24 mouse cellular contexts compared by ENCODE assay signal in genomic region chr11:4271544-4271943, GRCm38 (mm10). TPM values are rescaled to one million over a fixed set of nuclear protein-coding genes. Genes with fewer than 3 reads are reported as not detected.
A peak's percentile ranks its signal among the peaks of the same experiment; 100 is the strongest.
DNase-seq lines count a peak whose midpoint lies in the region; ATAC-seq and TF ChIP-seq lines count a peak whose summit lies in the region.
"Had no signal": no experiment of that assay in that cellular context is flagged by ENCODE, and none has a peak within 500 bp of the region (broad histone marks: within the 10 kb centered on the region; RNA-seq: fewer than 3 reads in every experiment).

No protein-coding gene starts in this region.

- 53% methylated on average over 11 of the region's 11 CpGs for WGBS in forebrain, embryonic 10.5 days
- WGBS in forebrain, embryonic 14.5 days = 51% methylated on average over 11 of the region's 11 CpGs
- WGBS in midbrain, embryonic 10.5 days = 49% methylated on average over 11 of the region's 11 CpGs
- 52% methylated on average over 11 of the region's 11 CpGs for WGBS in midbrain, embryonic 15.5 days
- 76% methylated on average over 11 of the region's 11 CpGs for WGBS in stomach, postnatal 0 days

- peaks cover 63% of the 10 kb centered on the region for H3K27me3 ChIP-seq in forebrain, embryonic 10.5 days (ENCODE audit: poor library complexity, severe bottlenecking)
- H3K27me3 ChIP-seq in forebrain, embryonic 14.5 days (replicated peaks; ENCODE audit: control insufficient read depth, insufficient read depth, low read length) = peaks cover 22% of the 10 kb centered on the region
- peaks cover 59% of the 10 kb centered on the region for H3K27me3 ChIP-seq in midbrain, embryonic 10.5 days (ENCODE audit: low read depth, poor library complexity, severe bottlenecking)
- H3K27me3 ChIP-seq in midbrain, embryonic 15.5 days (replicated peaks) = peaks cover 22% of the 10 kb centered on the region
- no peaks in the 10 kb centered on the region; the same call in 1 of the 2 replicates for H3K27me3 ChIP-seq in stomach, postnatal 0 days (ENCODE audit: control insufficient read depth, insufficient read depth, low read length)

- H3K4me2 ChIP-seq in forebrain, embryonic 14.5 days (ENCODE audit: low read length) = no peak overlapping the region
- no peak overlapping the region for H3K4me2 ChIP-seq in midbrain, embryonic 15.5 days
- H3K4me2 ChIP-seq in stomach, postnatal 0 days (replicated peaks; ENCODE audit: low read depth) = peak overlapping the region; percentile 27; the same call in 1 of the 2 replicates
- H3K4me2 ChIP-seq: heart, embryonic 12.5 days; hindbrain, embryonic 13.5 days; liver, embryonic 13.5 days; midbrain, embryonic 13.5 days; neural tube, embryonic 13.5 days had no signal

- TF ChIP-seq EP300 in stomach, postnatal 0 days (optimal IDR thresholded peaks at IDR 0.05) = no peak

- H3K9ac ChIP-seq in forebrain, embryonic 14.5 days (ENCODE audit: low read length) = no peak overlapping the region
- H3K9ac ChIP-seq in midbrain, embryonic 15.5 days = no peak overlapping the region
- peak overlapping the region; percentile 45; the same call in 1 of the 2 replicates for H3K9ac ChIP-seq in stomach, postnatal 0 days (ENCODE audit: low read length)
- H3K9ac ChIP-seq: heart, embryonic 12.5 days; hindbrain, embryonic 13.5 days; liver, embryonic 13.5 days; midbrain, embryonic 13.5 days; neural tube, embryonic 13.5 days had no signal

- H3K36me3 ChIP-seq in forebrain, embryonic 10.5 days (replicated peaks) = no peaks in the 10 kb centered on the region
- H3K36me3 ChIP-seq in forebrain, embryonic 14.5 days (ENCODE audit: control insufficient read depth, insufficient read depth, low read length) = no peaks in the 10 kb centered on the region
- H3K36me3 ChIP-seq in midbrain, embryonic 10.5 days = no peaks in the 10 kb centered on the region
- no peaks in the 10 kb centered on the region for H3K36me3 ChIP-seq in midbrain, embryonic 15.5 days (replicated peaks)
- no peaks in the 10 kb centered on the region for H3K36me3 ChIP-seq in stomach, postnatal 0 days (ENCODE audit: control insufficient read depth, insufficient read depth, low read length)
- H3K36me3 ChIP-seq: heart, embryonic 12.5 days; hindbrain, embryonic 13.5 days; liver, embryonic 13.5 days; midbrain, embryonic 13.5 days; neural tube, embryonic 13.5 days had no signal

- H3K27ac ChIP-seq in forebrain, embryonic 10.5 days = 0 out of 2 replicates have a peak overlapping the region, but pooled peaks have one; percentile 63
- H3K27ac ChIP-seq in forebrain, embryonic 14.5 days (ENCODE audit: low read depth, low read length) = no peak overlapping the region
- H3K27ac ChIP-seq in midbrain, embryonic 10.5 days (replicated peaks) = peak overlapping the region; percentile 74; the same call in 1 of the 2 replicates
- H3K27ac ChIP-seq in midbrain, embryonic 15.5 days = no peak overlapping the region
- H3K27ac ChIP-seq in stomach, postnatal 0 days (replicated peaks) = peak overlapping the region; percentile 89
- H3K27ac ChIP-seq: hindbrain, embryonic 13.5 days; kidney, postnatal 0 days; liver, embryonic 13.5 days; midbrain, embryonic 13.5 days; neural tube, embryonic 13.5 days had no signal

- peaks cover 21% of the 10 kb centered on the region for H3K4me1 ChIP-seq in forebrain, embryonic 10.5 days
- H3K4me1 ChIP-seq in forebrain, embryonic 14.5 days (ENCODE audit: control insufficient read depth, insufficient read depth, low read length) = no peaks in the 10 kb centered on the region
- peaks cover 20% of the 10 kb centered on the region for H3K4me1 ChIP-seq in midbrain, embryonic 10.5 days
- H3K4me1 ChIP-seq in midbrain, embryonic 15.5 days = peaks cover 12% of the 10 kb centered on the region; the same call in 1 of the 2 replicates
- peaks cover 3% of the 10 kb centered on the region; the same call in 1 of the 2 replicates for H3K4me1 ChIP-seq in stomach, postnatal 0 days (replicated peaks; ENCODE audit: control insufficient read depth, insufficient read depth)

- H3K4me3 ChIP-seq in forebrain, embryonic 10.5 days = no peak overlapping the region
- H3K4me3 ChIP-seq in forebrain, embryonic 14.5 days (ENCODE audit: low read depth, low read length) = no peak overlapping the region
- H3K4me3 ChIP-seq in midbrain, embryonic 10.5 days = no peak overlapping the region
- no peak overlapping the region for H3K4me3 ChIP-seq in midbrain, embryonic 15.5 days
- H3K4me3 ChIP-seq in stomach, postnatal 0 days (ENCODE audit: low read depth, low read length) = no peak overlapping the region
- H3K4me3 ChIP-seq: heart, embryonic 12.5 days; hindbrain, embryonic 13.5 days; liver, embryonic 13.5 days; midbrain, embryonic 13.5 days; neural tube, embryonic 13.5 days had no signal

- no peak for TF ChIP-seq CTCF in stomach, postnatal 0 days (IDR thresholded peaks at IDR 0.05; ENCODE audit: low read depth)

- DNase-seq in forebrain, embryonic 10.5 days (ENCODE audit: extremely low spot score, low spot score) = no peak
- no peak for DNase-seq in forebrain, embryonic 14.5 days (ENCODE audit: low spot score)
- no peak for DNase-seq in midbrain, embryonic 10.5 days (ENCODE audit: low spot score)
- DNase-seq in ZHBTc4 (ENCODE audit: low read depth, low spot score) = peak; percentile 63
- DNase-seq in stomach, postnatal 0 days (ENCODE audit: low spot score) = no peak
- DNase-seq in liver = no peak
- DNase-seq: adrenal gland, postnatal 25 days; cerebellum, adult 11 months; kidney, adult 18-20 months; left cerebral cortex, postnatal 4 days; liver, embryonic 13.5 days; lung, adult 2 months; thymus, adult 2 months had no signal

- ATAC-seq in forebrain, embryonic 14.5 days = no peak
- no peak for ATAC-seq in midbrain, embryonic 15.5 days (replicated peaks)
- ATAC-seq in stomach, postnatal 0 days (ENCODE audit: low FRiP score, low TSS enrichment) = no peak
- no peak for ATAC-seq in cerebellum, adult (ENCODE audit: insufficient number of reproducible peaks, low FRiP score, low TSS enrichment)
- ATAC-seq: CD4-positive, CD25-positive, alpha-beta regulatory T cell, adult 4 months; forebrain, embryonic 16.5 days; inflammation-experienced regulatory T-cells, adult 6 months; midbrain, embryonic 13.5 days had no signal

- H3K9me3 ChIP-seq in forebrain, embryonic 10.5 days = no peaks in the 10 kb centered on the region
- H3K9me3 ChIP-seq in forebrain, embryonic 14.5 days (replicated peaks; ENCODE audit: control insufficient read depth, low read length) = no peaks in the 10 kb centered on the region
- no peaks in the 10 kb centered on the region for H3K9me3 ChIP-seq in midbrain, embryonic 10.5 days (replicated peaks)
- no peaks in the 10 kb centered on the region for H3K9me3 ChIP-seq in midbrain, embryonic 15.5 days
- no peaks in the 10 kb centered on the region for H3K9me3 ChIP-seq in stomach, postnatal 0 days (ENCODE audit: control insufficient read depth, low read length)
- H3K9me3 ChIP-seq: heart, embryonic 12.5 days; hindbrain, embryonic 13.5 days; liver, embryonic 13.5 days; midbrain, embryonic 13.5 days; neural tube, embryonic 13.5 days had no signal

RNA-seq across cellular contexts. Expression of gene Lif, which starts 14.2 kb away (rescaled TPM):
- 0.11 TPM in 1 of 2 replicates, not detected in the other for polyA plus RNA-seq in forebrain, embryonic 10.5 days (2016; fragmentation: Nextera tagmentation; extraction: Ambion mirVana)
- polyA plus RNA-seq in forebrain, embryonic 14.5 days (2014; fragmentation: Nextera tagmentation; extraction: Ambion mirVana) = not detected in 2 replicates
- polyA plus RNA-seq in midbrain, embryonic 10.5 days (2016; fragmentation: Nextera tagmentation; extraction: Ambion mirVana) = 0.21 TPM in 1 of 2 replicates, not detected in the other
- 0.05 TPM in 1 of 2 replicates, not detected in the other for polyA plus RNA-seq in midbrain, embryonic 15.5 days (2015; fragmentation: Nextera tagmentation; extraction: Ambion mirVana)
- 0.61 and 1.1 TPM in 2 replicates for polyA plus RNA-seq in stomach, postnatal 0 days (2015; fragmentation: Nextera tagmentation; extraction: Ambion mirVana)
- polyA plus RNA-seq: liver, embryonic 13.5 days; neural tube, embryonic 13.5 days had no signal

RNA-seq across cellular contexts. Expression of gene Osm, which starts 35.3 kb away (rescaled TPM):
- polyA plus RNA-seq in forebrain, embryonic 10.5 days (2016; fragmentation: Nextera tagmentation; extraction: Ambion mirVana) = 0.06 TPM in 1 of 2 replicates, not detected in the other
- 0.14 TPM in 1 of 2 replicates, not detected in the other for polyA plus RNA-seq in forebrain, embryonic 14.5 days (2014; fragmentation: Nextera tagmentation; extraction: Ambion mirVana)
- 0.05 TPM in 1 of 2 replicates, not detected in the other for polyA plus RNA-seq in midbrain, embryonic 10.5 days (2016; fragmentation: Nextera tagmentation; extraction: Ambion mirVana)
- 0.11 and 0.21 TPM in 2 replicates for polyA plus RNA-seq in midbrain, embryonic 15.5 days (2015; fragmentation: Nextera tagmentation; extraction: Ambion mirVana)
- polyA plus RNA-seq in stomach, postnatal 0 days (2015; fragmentation: Nextera tagmentation; extraction: Ambion mirVana) = 0.05 and 0.11 TPM in 2 replicates
- polyA plus RNA-seq: embryonic facial prominence, embryonic 11.5 days; forebrain, embryonic 16.5 days; heart, embryonic 12.5 days; midbrain, embryonic 13.5 days; neural tube, embryonic 13.5 days had no signal

RNA-seq across cellular contexts. Expression of gene Castor1, which starts 53.5 kb away (rescaled TPM):
- 1.9 and 2.6 TPM in 2 replicates for polyA plus RNA-seq in forebrain, embryonic 10.5 days (2016; fragmentation: Nextera tagmentation; extraction: Ambion mirVana)
- polyA plus RNA-seq in forebrain, embryonic 14.5 days (2014; fragmentation: Nextera tagmentation; extraction: Ambion mirVana) = 1.6 and 1.8 TPM in 2 replicates
- polyA plus RNA-seq in midbrain, embryonic 10.5 days (2016; fragmentation: Nextera tagmentation; extraction: Ambion mirVana) = 2.7 and 3.4 TPM in 2 replicates
- polyA plus RNA-seq in midbrain, embryonic 15.5 days (2015; fragmentation: Nextera tagmentation; extraction: Ambion mirVana) = 2.6 and 3.6 TPM in 2 replicates
- polyA plus RNA-seq in stomach, postnatal 0 days (2015; fragmentation: Nextera tagmentation; extraction: Ambion mirVana) = 9.6 and 9.7 TPM in 2 replicates

Comparison
In these comparisons a context has a peak if more than half of its experiments do, and no peak if none do; other contexts are left out.
1. H3K27ac ChIP-seq: peak in forebrain, embryonic 10.5 days (single experiment), midbrain, embryonic 10.5 days (single experiment) and stomach, postnatal 0 days (single experiment); none in forebrain, embryonic 14.5 days (single experiment) and midbrain, embryonic 15.5 days (single experiment).